19 mouse cellular contexts compared by ENCODE assay signal in genomic region chr7:109003653-109004052, GRCm38 (mm10). TPM values are rescaled to one million over a fixed set of nuclear protein-coding genes. Genes with fewer than 3 reads are reported as not detected.
"Had no signal": no experiment of that assay in that cellular context is flagged by ENCODE, and none has a peak within 500 bp of the region (broad histone marks: within the 10 kb centered on the region; RNA-seq: fewer than 3 reads in every experiment).

No protein-coding gene starts in this region.

- H3K4me3 ChIP-seq: left cerebral cortex, adult 2 months; liver, embryonic 13.5 days; neural tube, embryonic 13.5 days had no signal

- H3K4me2 ChIP-seq: liver, embryonic 13.5 days; neural tube, embryonic 13.5 days had no signal

- H3K9ac ChIP-seq: liver, embryonic 13.5 days; neural tube, embryonic 13.5 days had no signal

- H3K4me1 ChIP-seq: liver, embryonic 13.5 days; neural tube, embryonic 13.5 days had no signal

- H3K27me3 ChIP-seq: neural tube, embryonic 13.5 days had no signal

- ATAC-seq: inflammation-experienced regulatory T-cells, adult 6 months; intestine, embryonic 16.5 days; midbrain, embryonic 16.5 days had no signal

- H3K27ac ChIP-seq: left cerebral cortex, adult 2 months; liver, embryonic 13.5 days; neural tube, embryonic 13.5 days; stomach, postnatal 0 days had no signal

- H3K36me3 ChIP-seq: liver, embryonic 13.5 days; neural tube, embryonic 13.5 days had no signal

- DNase-seq: kidney, adult 18-20 months; kidney, adult 9 months; kidney, postnatal 14 days; kidney, postnatal 4 days; layer of hippocampus, adult 9-11 months; liver, embryonic 13.5 days; lung, adult 2 months; lung, postnatal 14 days; lung, postnatal 4 days; thymus, postnatal 25 days had no signal

- H3K9me3 ChIP-seq: liver, embryonic 13.5 days; neural tube, embryonic 13.5 days had no signal

RNA-seq across cellular contexts. Expression of gene Tub, which starts 53.5 kb away (rescaled TPM):
- total RNA-seq: megakaryocyte progenitor cell, adult 5-6 weeks; megakaryocyte-erythroid progenitor cell, adult 5-6 weeks had no signal
- polyA plus RNA-seq: liver, adult 2 months had no signal
